Mouse (Mus musculus): Measurements from ENCODE around the gene Hspb1. TPM values are rescaled to one million over a fixed set of nuclear protein-coding genes. Genes with fewer than 3 reads are reported as not detected.

The Hspb1 gene
- total RNA-seq, 1 experiment from 2014 or later: not detected

DNA sequence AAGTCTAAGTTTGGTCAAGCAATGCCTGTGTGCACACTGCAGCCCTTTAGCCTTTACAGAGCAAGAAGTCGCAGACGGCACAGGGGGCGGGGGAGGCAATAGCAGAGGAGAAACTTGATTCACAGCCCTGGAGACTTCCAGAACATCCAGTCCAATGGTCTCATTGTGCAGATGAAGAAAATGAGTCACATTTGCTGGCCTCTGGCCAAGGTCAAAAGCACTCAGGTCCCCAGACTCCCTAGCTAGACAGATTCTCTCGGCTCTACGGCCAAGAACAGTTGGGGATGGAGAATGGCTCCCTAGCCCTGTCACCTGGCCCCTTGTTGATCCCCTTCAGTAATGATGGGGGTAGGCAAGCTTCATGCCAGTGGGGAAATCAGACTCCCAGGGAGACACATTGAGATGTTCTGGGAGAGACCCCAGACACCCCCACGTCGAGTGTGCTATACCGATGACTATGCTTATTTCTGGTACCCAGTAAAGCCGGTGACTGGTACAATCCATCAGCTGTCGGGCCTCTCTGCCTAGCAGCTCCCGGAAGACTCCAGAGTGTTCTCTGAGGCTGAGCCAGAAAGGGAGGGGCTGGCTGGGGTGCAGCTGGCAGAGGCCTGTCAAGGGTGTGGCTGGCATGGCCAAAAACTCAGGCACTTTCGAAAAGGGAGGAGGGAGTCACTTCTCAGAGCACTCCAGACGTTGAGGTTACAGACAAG, 8.1 kb upstream of the Hspb1 start:
- no peak for ATAC-seq (ENCODE audit: extremely low read depth, insufficient number of reproducible peaks, low FRiP score, poor library complexity, severe bottlenecking)

- ATAC-seq (ENCODE audit: extremely low read depth, insufficient number of reproducible peaks, low FRiP score, poor library complexity, severe bottlenecking): no peak
Measured at GRCm38 (mm10) chr5:135884641-135885040, 3.1 kb upstream of the Hspb1 start.

- ATAC-seq (ENCODE audit: extremely low read depth, insufficient number of reproducible peaks, low FRiP score, poor library complexity, severe bottlenecking): no peak
Measured at GRCm38 (mm10) chr5:135888405-135889215, 891 bp downstream of the Hspb1 start.

DNA sequence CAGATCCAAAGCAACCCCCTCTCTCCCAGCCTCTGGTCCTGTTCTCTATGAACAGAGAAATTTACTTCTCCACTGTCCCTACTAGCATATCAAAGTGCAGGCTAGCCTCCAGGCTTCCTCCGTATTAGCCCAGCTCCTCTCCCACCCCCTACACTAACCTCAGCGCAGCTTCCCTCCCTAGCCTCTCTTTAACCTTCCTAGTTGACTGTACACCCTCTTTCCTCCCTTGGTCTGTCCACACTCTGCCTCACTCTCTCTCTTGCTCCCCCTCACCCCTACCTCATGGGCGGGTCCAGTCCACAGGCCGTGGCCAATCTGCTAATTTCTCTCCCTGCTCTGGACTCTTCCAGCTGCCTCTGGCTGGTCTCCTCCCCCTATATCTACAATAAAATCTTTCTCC, 2.6 kb downstream of the Hspb1 start:
- no peak for ATAC-seq (ENCODE audit: extremely low read depth, insufficient number of reproducible peaks, low FRiP score, poor library complexity, severe bottlenecking)

DNA sequence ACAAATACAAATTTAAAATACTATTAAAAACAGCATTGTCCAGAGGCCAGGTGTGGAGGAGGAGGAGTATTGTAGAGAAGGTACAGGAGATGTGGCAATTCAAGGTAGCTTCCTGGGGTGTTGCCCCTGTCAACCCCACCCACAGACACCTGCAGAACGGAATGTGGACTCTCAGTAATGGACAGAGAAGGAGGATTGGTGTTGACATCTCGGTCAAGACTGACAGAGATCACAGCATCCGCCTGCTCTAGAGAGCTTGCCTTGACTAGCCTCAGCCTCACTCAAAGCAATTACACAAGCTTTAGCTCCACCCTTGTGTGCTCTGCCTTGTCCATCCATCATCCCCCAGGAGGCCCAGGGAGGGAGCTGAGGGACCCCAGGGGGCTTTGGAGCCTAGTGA, 3.2 kb downstream of the Hspb1 start:
- no peak for ATAC-seq (ENCODE audit: extremely low read depth, insufficient number of reproducible peaks, low FRiP score, poor library complexity, severe bottlenecking)

DNA sequence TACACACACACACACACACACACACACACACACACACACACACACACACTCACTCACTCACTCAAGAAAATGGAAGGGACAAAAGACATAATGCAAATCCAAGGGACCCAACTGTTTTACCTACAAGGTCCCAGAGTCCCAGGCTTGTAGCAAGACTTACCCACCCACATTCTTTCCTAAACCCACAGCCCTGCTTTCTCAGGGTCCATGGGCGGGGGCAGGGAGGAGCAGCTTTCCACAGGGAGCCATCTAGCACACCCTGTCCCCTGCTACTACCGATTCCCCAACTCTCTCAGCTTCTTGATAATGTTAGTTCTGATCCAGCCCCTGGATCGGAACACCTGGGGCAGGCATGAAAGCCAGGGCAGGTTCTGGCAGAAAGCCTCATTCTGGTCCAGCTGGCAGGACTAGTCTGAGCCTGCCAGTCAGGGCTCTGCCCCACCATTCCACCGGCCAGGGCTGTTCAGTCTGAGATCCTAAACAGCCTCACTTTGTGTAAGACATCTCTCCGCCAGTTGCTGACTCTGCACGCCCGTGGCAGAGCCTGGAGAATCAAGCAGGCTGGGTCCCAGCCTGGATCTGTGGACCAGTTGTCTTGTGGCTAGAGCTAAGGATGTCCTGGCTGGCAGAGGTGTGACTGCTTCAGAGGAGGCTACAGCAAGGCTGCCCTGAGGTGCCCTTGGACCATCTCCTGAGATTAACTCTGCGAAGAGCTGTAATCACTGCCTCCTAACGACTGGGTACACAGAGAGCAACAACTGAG, 5.1 kb downstream of the Hspb1 start:
- no peak for ATAC-seq (ENCODE audit: extremely low read depth, insufficient number of reproducible peaks, low FRiP score, poor library complexity, severe bottlenecking)

- ATAC-seq (ENCODE audit: extremely low read depth, insufficient number of reproducible peaks, low FRiP score, poor library complexity, severe bottlenecking): no peak
Measured at GRCm38 (mm10) chr5:135894958-135895357, 7.2 kb downstream of the Hspb1 start.

DNA sequence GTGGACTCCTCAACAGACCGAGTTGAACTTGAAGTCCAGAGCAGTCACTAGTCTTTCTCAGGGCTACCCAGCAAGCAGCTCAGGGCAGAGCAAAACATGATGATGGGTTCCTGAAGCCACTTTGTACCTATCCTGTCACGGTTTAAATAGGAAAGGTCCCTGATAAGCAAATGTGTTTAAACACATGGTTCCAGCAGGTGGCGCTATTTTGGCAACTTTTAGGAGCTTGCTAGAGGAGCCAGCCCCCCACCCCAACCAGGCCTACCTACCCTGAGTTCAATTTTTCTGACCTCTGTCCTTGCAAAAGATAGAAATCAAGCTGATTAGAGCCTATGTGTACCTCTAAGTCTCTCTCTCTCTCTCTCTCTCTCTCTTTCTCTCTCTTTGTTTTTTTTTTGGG, 10.3 kb downstream of the Hspb1 start:
- ATAC-seq (ENCODE audit: extremely low read depth, insufficient number of reproducible peaks, low FRiP score, poor library complexity, severe bottlenecking): no peak

GRCm38 (mm10) chr5:135898995-135899394, 11.3 kb downstream of the Hspb1 start:
- no peak for ATAC-seq (ENCODE audit: extremely low read depth, insufficient number of reproducible peaks, low FRiP score, poor library complexity, severe bottlenecking)

DNA sequence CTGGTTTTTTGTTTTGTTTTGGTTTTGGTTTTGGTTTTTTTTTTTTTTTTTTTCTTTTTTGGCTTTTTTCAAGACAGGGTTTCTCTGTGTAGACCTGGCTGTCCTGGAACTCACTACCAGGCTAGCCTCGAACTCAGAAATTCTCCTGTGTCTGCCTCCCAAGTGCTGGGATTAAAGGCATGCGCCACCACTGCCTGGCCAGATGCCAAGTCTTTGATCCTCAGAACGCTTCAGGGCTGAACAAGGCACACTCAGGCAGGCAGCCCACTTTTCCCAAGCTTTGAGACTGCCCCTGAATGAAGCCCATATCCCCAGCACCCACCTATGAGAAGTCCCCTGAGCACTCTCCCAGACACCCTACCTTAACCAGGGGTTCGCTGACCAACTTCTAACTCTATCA, 12.1 kb downstream of the Hspb1 start:
- no peak for ATAC-seq (ENCODE audit: extremely low read depth, insufficient number of reproducible peaks, low FRiP score, poor library complexity, severe bottlenecking)

DNA sequence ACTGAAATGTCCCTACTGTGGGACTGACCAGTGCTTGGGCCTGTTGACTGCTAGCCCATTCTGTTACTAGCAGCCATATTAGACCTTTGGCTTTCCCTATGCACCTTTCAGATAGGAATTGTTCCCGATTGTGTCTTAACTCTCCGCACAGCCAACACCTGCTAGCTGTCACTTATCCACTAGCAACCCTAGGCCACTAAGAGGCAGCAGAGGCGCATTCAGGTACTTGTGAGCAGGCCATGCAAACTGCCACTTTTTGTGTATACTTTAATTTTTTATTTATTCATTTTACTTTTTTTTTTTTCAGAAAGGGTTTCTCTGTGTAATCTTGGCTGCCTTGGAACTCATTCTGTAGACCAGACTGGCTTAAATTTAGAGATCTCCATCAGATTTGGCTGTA, 13.0 kb downstream of the Hspb1 start:
- no peak for ATAC-seq (ENCODE audit: extremely low read depth, insufficient number of reproducible peaks, low FRiP score, poor library complexity, severe bottlenecking)

- no peak for ATAC-seq (ENCODE audit: extremely low read depth, insufficient number of reproducible peaks, low FRiP score, poor library complexity, severe bottlenecking)
Measured at GRCm38 (mm10) chr5:135901354-135902095, 13.8 kb downstream of the Hspb1 start.

- no peak for ATAC-seq (ENCODE audit: extremely low read depth, insufficient number of reproducible peaks, low FRiP score, poor library complexity, severe bottlenecking)
Measured at GRCm38 (mm10) chr5:135903058-135903457, 15.3 kb downstream of the Hspb1 start.

- ATAC-seq (ENCODE audit: extremely low read depth, insufficient number of reproducible peaks, low FRiP score, poor library complexity, severe bottlenecking): peak; percentile 52; the same call in 1 of the 2 replicates
Measured at GRCm38 (mm10) chr5:135903551-135904151, 15.9 kb downstream of the Hspb1 start.

GRCm38 (mm10) chr5:135904259-135904658, 16.5 kb downstream of the Hspb1 start:
- ATAC-seq (ENCODE audit: extremely low read depth, insufficient number of reproducible peaks, low FRiP score, poor library complexity, severe bottlenecking): no peak

- ATAC-seq (ENCODE audit: extremely low read depth, insufficient number of reproducible peaks, low FRiP score, poor library complexity, severe bottlenecking): no peak
Measured at GRCm38 (mm10) chr5:135905320-135906225, 17.9 kb downstream of the Hspb1 start.

DNA sequence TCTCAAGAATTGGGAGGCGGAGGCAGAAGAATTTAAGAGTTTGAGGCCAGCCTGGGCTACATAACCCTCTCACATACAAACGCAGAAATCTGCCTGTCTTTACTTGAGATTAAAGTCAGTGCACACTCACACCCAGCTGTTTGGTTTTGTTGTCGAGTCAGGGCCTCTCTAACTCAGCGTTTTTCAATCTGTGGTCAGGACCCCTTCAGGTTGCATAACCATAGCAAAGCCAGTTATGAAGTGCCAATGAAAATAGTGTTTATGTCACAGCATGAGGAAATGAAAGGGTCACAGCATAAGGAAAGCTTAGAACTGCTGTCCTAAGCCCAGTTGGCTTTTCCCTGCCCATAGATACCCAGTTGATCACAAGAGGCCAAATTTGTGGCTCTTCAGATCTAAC, 19.1 kb downstream of the Hspb1 start:
- no peak for ATAC-seq (ENCODE audit: extremely low read depth, insufficient number of reproducible peaks, low FRiP score, poor library complexity, severe bottlenecking)

- no peak for ATAC-seq (ENCODE audit: extremely low read depth, insufficient number of reproducible peaks, low FRiP score, poor library complexity, severe bottlenecking)
Measured at GRCm38 (mm10) chr5:135907256-135907655, 19.5 kb downstream of the Hspb1 start.

All from neutrophil, adult 5-6 weeks (primary cell).